Mouse (Mus musculus) MN1 (cell line): Measurements from ENCODE around the gene Etv2.

ENCODE experiments used
- DNase-seq: peaks from one replicate; pipeline ENCODE4 v3.0.0-alpha.2; 2016; ENCODE audit warnings: low spot score

The Etv2 gene

GRCm38 (mm10) chr7:30635752-30636151 is at the start of gene Etv2:
Gene Etv2 (minus strand): TSS chr7:30635852.
- no peak for DNase-seq

GRCm38 (mm10) chr7:30683425-30683824 is 47.8 kb upstream of the Etv2 start:
- DNase-seq: no peak

- no peak for DNase-seq
These were observed 46.2 kb upstream of the Etv2 start for GRCm38 (mm10) chr7:30681897-30682296.

- peak; percentile 79 for DNase-seq
These were observed 42.8 kb upstream of the Etv2 start for GRCm38 (mm10) chr7:30678263-30678975.

- no peak for DNase-seq
These were observed 35.8 kb upstream of the Etv2 start, which contains the start of gene Pmis2 for GRCm38 (mm10) chr7:30671480-30671879. Gene Pmis2 (minus strand): TSS chr7:30671605.

GRCm38 (mm10) chr7:30669229-30669628 is 33.6 kb upstream of the Etv2 start:
- peak; percentile 25 for DNase-seq

- peak; percentile 27 for DNase-seq
These were observed 29.7 kb upstream of the Etv2 start for GRCm38 (mm10) chr7:30665321-30665720.

GRCm38 (mm10) chr7:30664529-30665200 is 29.0 kb upstream of the Etv2 start, which contains the start of gene Haus5:
Gene Haus5 (minus strand): TSS chr7:30664994.
- DNase-seq: peak; percentile 92

- DNase-seq: peak; percentile 97
These were observed 14.2 kb upstream of the Etv2 start, which contains the start of gene Rbm42 for GRCm38 (mm10) chr7:30649591-30650540. Gene Rbm42 (minus strand): TSS chr7:30650317.

GRCm38 (mm10) chr7:30639083-30639482 is 3.4 kb upstream of the Etv2 start:
- no peak for DNase-seq

GRCm38 (mm10) chr7:30636395-30636794 is 743 bp upstream of the Etv2 start:
- no peak for DNase-seq

- no peak for DNase-seq
These were observed 1.0 kb downstream of the Etv2 start for GRCm38 (mm10) chr7:30634621-30635020.

- no peak for DNase-seq
These were observed 1.8 kb downstream of the Etv2 start for GRCm38 (mm10) chr7:30633762-30634412.

GRCm38 (mm10) chr7:30629013-30629412 is 6.6 kb downstream of the Etv2 start:
- no peak for DNase-seq

GRCm38 (mm10) chr7:30626647-30627046 is 9.0 kb downstream of the Etv2 start:
- no peak for DNase-seq

- peak; percentile 90 for DNase-seq
These were observed 9.9 kb downstream of the Etv2 start, which contains the start of gene Cox6b1 for GRCm38 (mm10) chr7:30625530-30626384. Gene Cox6b1 (minus strand): TSS chr7:30626151.

GRCm38 (mm10) chr7:30619202-30619601 is 16.4 kb downstream of the Etv2 start:
- no peak for DNase-seq

GRCm38 (mm10) chr7:30618658-30619057 is 17.0 kb downstream of the Etv2 start:
- DNase-seq: no peak

GRCm38 (mm10) chr7:30615049-30615760 is 20.4 kb downstream of the Etv2 start:
- DNase-seq: no peak

GRCm38 (mm10) chr7:30614454-30614853 is 21.2 kb downstream of the Etv2 start:
- no peak for DNase-seq
